Mouse (Mus musculus): Measurements from ENCODE around the gene Scyl1. TPM values are rescaled to one million over a fixed set of nuclear protein-coding genes. Genes with fewer than 3 reads are reported as not detected.
A peak's percentile ranks its signal among the peaks of the same experiment; 100 is the strongest.

The Scyl1 gene
- total RNA-seq, 2 experiments from 2014 or later, result 103 to 107 TPM

DNA sequence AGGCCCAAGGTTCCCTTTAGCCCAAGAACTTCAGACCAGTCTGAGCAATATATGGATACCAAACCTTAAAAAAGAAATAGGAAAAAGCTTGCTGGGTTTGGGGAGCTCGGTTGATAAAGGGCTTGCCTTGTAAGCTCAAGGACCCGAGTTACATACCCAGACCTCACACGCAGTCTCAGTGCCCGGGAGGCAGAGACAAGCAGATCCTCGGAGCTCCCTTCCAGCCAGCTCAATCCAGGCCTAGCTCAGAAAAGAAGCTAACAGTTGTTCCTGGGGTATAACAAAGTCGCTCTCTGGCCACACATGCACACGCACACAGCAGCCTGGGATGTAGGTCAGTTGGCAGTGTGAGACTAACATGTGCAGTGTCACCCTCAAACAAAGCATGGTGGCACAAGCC lies 16.7 kb upstream of the Scyl1 start:
- no peak for DNase-seq

DNA sequence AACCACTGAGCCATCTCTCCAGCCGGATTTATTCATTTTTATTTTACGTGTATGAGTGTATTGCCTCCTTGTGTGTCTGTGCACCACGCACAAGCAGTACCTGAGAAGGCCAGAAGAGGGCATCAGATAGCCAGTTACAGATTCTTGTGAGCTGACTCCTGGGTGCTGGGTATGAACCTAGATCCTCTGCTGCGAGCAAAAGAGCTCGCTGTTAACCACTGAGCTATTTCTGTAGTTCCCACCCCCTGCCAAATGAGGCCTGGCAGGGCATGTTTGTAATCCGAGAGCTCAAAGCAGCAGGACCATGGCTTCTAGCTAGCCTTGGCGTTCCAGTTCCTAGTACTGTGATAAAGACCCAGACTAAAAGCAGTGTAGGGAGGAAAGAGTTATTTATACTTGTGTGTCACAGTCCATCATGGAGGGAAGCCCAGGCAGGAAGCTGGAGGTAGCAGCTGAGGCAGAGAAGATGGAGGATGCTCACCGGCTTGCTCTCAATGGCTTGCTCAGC lies 16.0 kb upstream of the Scyl1 start:
- DNase-seq, result peak; percentile 82 to 85

- peak; percentile 90 for DNase-seq
These were observed 15.4 kb upstream of the Scyl1 start for GRCm38 (mm10) chr19:5786441-5787114.

DNA sequence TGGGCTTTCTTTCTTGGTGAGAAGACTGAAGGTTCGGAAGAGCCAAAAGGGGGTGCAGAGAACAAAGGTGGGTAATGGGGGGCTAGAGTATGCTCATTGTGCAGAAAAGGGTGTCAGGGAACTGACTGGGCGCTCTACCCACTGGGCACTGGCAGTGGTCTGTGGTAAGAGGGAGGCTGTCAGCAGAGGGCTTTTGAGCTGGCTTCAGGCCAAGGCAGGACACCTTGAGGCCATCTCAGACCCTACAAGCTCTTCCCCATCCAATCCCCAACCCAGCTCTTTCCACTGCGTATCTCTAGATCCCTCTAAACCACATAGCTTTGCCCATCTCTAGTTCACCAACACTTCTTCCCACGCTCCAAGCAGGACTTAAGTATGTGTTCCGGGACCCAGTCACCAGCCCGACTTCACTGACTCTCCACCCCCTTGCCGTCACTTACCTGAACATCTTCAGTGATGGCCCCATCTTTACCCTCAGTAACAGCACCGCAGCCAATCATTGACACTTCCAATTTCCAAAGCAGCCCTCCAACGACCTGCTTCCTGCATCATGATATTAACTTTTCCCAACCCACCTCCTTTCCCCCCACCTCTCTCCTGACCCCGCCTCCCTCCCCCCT lies 13.8 kb upstream of the Scyl1 start:
- DNase-seq, result no peak

- DNase-seq, result no peak
These were observed 10.9 kb upstream of the Scyl1 start for GRCm38 (mm10) chr19:5782121-5782520.

DNA sequence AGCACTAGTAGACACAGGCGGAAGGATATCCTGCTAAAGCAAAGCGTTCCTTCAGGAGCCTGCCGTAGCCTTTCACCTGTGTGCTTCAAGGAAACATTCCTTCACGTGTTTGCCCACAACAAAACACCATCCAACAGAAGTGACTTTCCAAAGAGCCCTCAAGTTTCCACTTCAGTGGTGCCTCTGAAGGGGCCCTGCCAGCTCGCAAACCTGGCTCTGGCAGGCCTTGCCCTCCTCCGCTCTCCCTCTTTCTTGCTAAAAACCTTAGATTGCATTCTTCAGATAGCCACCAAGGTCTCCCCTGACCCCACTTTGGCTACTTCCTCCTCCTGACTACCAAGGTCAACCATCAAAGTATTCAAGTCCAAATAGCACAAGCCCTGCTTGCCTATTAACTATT lies 10.3 kb upstream of the Scyl1 start:
- no peak for DNase-seq

GRCm38 (mm10) chr19:5780203-5780602 lies 9.0 kb upstream of the Scyl1 start:
- peak; percentile 40 to 65 for DNase-seq

DNA sequence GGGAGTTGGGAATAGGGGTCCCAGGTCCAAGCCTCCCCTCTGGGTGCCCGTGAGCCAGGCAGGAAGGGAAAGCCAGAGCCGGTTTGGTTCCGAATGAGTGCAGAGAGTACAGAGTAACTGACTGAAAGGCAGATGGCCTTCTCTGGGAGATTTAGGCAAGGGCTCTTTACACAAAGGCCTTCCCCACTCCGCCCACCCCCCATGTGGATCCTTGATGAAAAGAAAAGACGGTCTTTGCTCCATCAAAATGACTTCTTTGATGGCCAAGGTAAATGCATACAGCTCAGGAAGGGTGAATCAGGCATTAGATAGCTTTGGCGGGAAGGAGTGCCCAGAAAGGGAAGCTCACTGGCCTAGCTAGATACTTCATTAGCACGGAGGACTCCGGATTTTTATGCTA lies 7.1 kb upstream of the Scyl1 start:
- DNase-seq, result no peak

DNA sequence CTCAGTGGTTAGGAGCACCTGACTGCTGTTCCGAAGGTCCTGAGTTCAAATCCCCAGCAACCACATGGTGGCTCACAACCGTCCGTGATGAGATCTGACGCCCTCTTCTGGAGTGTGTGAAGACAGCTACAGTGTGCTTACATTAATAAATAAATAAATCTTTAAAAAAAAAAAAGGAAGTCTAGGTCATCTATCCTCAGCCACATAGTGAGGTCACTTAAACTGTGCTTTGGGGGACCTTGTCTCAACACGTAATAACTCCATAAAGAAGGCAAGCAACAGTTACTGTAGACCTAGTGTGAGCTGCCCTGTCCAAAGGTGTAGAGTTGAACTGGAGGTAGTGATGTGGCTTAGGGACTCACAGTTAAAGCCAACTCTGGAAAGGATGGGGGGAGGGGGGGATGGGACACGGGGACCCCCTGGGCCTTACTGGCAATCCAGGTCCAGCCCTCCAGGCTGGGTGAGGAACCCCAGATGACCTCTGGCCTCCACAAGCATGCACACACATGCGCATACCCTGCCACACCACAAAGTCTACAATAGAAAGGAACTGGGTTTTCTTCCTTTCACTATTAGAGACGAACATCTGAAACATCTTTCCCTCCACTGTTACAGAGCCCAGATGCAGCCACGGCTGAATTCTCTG lies 6.3 kb upstream of the Scyl1 start:
- DNase-seq, result no peak

GRCm38 (mm10) chr19:5770311-5770710 lies 908 bp downstream of the Scyl1 start:
- no peak for DNase-seq

DNA sequence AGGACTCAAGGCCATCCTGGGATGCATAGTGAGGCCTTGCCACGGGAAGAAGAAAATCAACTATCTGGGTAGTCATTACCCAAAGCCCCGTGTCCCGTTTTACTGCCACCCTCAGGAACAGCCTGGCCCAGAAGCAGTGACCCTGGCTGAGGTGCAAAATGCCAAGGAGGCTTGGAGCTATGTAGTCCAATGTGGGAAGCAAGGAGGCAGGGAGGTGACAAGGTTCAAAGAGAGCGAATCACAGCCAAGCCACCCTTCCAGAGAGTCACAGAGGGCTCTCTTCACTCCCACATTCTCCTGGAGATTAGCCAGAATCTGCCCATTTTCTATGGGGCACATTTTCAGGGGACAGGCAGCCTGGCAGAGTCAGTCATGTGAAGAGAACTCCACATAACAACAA lies 3.9 kb downstream of the Scyl1 start:
- DNase-seq, result no peak

- DNase-seq, result peak in 1 of 2 experiments; percentile 56
These were observed 8.1 kb downstream of the Scyl1 start for GRCm38 (mm10) chr19:5763163-5763562.

DNA sequence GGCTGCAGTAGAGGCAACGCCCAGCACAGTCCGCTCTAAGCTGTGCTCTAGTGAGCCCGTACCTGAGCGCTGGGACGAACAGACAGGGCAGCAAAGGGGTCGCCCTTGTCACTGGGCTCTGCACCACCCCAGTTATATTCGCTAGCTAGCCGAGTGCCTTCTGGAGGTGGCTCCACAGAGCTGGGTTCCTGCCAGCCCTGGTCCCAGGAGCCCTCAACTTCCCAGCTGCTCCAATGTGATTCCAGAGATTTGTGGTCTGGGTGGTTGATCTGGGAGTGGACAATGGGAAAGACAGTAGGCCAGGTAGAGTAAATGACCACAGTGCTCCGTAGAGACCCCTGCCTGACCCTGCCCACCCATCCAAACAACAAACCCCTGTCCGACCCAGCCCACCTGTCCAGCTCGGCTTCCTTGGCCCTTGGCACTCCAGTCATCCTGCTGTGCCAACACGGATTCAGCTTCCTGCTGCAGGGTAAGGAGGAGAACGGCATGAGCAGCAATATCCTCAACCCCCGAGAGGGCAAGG lies 12.3 kb downstream of the Scyl1 start:
- DNase-seq, result no peak

- no peak for DNase-seq
These were observed 14.1 kb downstream of the Scyl1 start for GRCm38 (mm10) chr19:5756991-5757636.

- no peak for DNase-seq
These were observed 14.8 kb downstream of the Scyl1 start for GRCm38 (mm10) chr19:5756321-5756985.

- DNase-seq, result peak; percentile 80 to 90
These were observed 19.5 kb downstream of the Scyl1 start for GRCm38 (mm10) chr19:5751742-5752141.

GRCm38 (mm10) chr19:5750951-5751350 lies 20.3 kb downstream of the Scyl1 start:
- DNase-seq, result no peak

- DNase-seq, result peak; percentile 83 to 85
These were observed 21.7 kb downstream of the Scyl1 start for GRCm38 (mm10) chr19:5749476-5749875.

DNA sequence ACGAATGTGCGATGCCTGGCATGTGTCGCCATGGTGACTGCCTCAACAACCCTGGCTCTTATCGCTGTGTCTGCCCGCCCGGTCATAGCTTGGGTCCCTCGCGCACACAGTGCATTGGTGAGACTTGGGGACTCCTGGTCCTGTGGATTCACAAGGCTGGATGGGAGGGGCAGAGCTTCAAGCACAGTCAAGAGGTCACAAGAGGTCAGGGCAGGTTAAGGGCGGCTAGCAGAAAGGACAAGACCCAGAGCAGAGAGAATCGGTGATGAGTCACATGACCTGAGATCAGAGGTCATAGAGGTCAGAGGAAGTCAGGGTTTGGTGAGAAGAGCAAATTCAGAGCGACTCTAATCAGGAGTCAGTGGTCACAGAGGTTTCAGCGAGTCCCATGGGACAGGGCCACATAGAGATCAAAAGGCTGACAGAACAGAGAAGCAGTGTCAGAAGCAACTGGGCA lies 24.3 kb downstream of the Scyl1 start:
- no peak for DNase-seq

GRCm38 (mm10) chr19:5745756-5746710 lies 25.2 kb downstream of the Scyl1 start:
- peak; percentile 84 to 88 for DNase-seq

DNA sequence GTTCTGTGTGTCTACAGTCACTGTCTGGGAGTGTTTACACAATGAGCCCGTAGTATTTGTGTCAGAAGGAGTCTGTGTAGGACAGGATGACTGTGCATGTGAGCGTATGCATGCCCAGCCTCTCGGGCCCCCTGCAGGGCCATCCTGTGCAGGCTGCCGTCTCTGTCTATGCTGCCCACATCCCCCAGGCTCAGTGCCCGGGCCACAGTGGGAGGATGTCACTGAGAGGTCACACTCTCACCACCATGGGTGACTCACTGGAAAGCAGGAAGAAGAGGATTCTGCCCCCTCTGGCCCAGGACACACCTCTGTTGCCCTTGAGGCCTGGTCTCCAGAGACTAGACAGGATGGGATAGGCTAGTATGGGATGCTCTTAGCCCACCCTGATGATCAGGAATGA lies 27.6 kb downstream of the Scyl1 start:
- DNase-seq, result peak; percentile 76

All from adrenal gland, postnatal 36 days (tissue).